Mouse (Mus musculus): ENCODE results near the gene Mapk1ip1l. TPM values are rescaled to one million over a fixed set of nuclear protein-coding genes. Genes with fewer than 3 reads are reported as not detected.
A peak's percentile ranks its signal among the peaks of the same experiment; 100 is the strongest.
"Not testable (repeated sequence)": the region's sequence is repeated elsewhere in the genome, so short reads cannot be mapped to it uniquely, and the experiment has no call there.

The Mapk1ip1l gene
- polyA plus RNA-seq, 1 experiment from 2014 or later = 69.0 TPM

DNA sequence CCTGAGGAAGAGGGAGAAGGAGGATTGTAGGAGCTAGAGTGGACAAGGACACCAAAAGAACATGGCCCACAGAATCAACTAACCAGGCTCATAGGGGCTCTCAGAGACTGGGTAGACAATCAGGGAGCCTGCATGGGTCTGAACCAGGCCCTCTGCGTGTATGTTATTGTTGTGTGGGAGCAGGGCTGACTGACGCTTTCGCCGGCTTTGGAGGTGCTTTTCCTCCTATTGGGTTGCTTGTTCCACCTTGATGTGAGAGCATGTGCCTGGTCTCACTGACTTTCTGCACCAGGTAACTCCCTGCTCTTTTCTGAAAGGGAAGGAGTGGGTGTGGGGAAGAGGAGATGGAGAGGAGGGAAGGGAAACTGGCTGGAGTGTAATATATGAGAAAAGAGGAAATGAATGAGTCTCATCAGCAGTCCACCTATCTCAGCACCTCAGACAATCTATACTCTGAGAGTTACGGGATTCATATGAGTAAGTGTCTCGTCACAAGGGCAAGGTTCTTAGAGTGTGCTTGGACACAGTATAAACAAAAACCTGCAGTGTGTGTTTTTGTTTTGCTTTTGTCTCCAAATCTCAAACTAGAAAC, 6.8 kb downstream of the Mapk1ip1l start:
- Histone ChIP-seq H3K4me1 (replicated peaks) (peaks cover 13% of the 10 kb centered on the region), H3K9me3 (replicated peaks) (no peaks in the 10 kb centered on the region), H3K4me2 (no peak overlapping the region), H3K27me3 (replicated peaks) (no peaks in the 10 kb centered on the region), H3K27ac (ENCODE audit: poor library complexity, severe bottlenecking) (no peak overlapping the region), H3K4me3 (no peak overlapping the region), H3K9ac (no peak overlapping the region), H3K36me3 (peaks cover 35% of the 10 kb centered on the region)
- WGBS = 91% methylated on average over 6 of the region's 6 CpGs
- no peak for ATAC-seq (ENCODE audit: insufficient number of reproducible peaks, low FRiP score)

GRCm38 (mm10) chr14:47305933-47306332, 7.9 kb downstream of the Mapk1ip1l start:
- ATAC-seq (ENCODE audit: insufficient number of reproducible peaks, low FRiP score) = no peak
- H3K4me1 ChIP-seq (replicated peaks) = peaks cover 5% of the 10 kb centered on the region; the same call in 1 of the 2 replicates
- WGBS = 85% methylated on average over 4 of the region's 4 CpGs
- H3K9ac ChIP-seq = no peak overlapping the region
- no peak overlapping the region for H3K4me2 ChIP-seq
- H3K9me3 ChIP-seq (replicated peaks) = no peaks in the 10 kb centered on the region
- H3K4me3 ChIP-seq = no peak overlapping the region
- H3K36me3 ChIP-seq = peaks cover 45% of the 10 kb centered on the region
- no peak overlapping the region for H3K27ac ChIP-seq (ENCODE audit: poor library complexity, severe bottlenecking)
- no peaks in the 10 kb centered on the region for H3K27me3 ChIP-seq (replicated peaks)

DNA sequence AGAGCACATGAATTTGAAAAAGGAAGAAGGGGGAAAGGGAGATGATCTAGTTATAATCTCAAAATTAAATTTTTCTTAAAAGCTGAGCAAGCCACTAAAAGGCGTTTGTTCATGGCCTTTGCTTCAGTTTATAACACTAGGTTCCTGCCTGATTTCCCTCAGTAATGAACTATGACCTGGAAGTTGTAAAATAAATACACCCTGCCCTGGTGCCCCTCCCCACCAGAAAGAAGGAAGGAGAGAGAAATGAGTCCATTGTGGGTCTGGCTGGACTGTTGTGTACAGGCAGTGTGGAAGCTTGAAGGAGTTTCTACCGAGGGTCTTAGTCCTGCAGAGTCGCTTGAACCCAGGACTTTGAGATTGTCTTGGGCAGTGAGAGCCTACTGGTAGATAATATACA, 9.6 kb downstream of the Mapk1ip1l start:
- Histone ChIP-seq H3K4me3 (no peak overlapping the region), H3K27ac (ENCODE audit: poor library complexity, severe bottlenecking) (no peak overlapping the region), H3K9me3 (replicated peaks) (no peaks in the 10 kb centered on the region), H3K4me1 (replicated peaks) (peaks cover 5% of the 10 kb centered on the region; the same call in 1 of the 2 replicates), H3K27me3 (replicated peaks) (no peaks in the 10 kb centered on the region), H3K4me2 (no peak overlapping the region), H3K36me3 (peaks cover 52% of the 10 kb centered on the region), H3K9ac (no peak overlapping the region)
- ATAC-seq (ENCODE audit: insufficient number of reproducible peaks, low FRiP score) = no peak
- WGBS = 82% methylated on average over 3 of the region's 3 CpGs

DNA sequence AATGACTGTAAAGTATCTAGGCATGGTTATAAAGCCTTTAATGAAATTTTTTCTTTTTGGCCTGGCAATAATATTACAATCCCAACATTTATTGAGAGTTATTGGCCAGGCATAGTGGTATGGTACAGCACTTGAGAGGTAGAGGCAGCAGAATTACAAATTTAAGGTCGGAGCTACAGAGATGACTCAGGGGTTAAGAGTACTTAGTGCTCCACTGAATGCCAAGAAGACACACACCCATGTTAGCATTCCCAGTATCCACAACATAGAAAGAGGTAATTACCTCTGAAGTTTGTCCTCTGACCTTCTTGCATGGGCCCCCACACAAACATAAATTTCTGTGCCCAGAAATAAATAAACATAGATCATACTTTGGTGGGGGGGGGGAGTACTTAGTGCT, 11.0 kb downstream of the Mapk1ip1l start:
- no peak overlapping the region for H3K4me3 ChIP-seq
- 93% methylated on average over 1 of the region's 1 CpGs for WGBS
- H3K9me3 ChIP-seq (replicated peaks) = no peaks in the 10 kb centered on the region
- no peak for ATAC-seq (ENCODE audit: insufficient number of reproducible peaks, low FRiP score)
- H3K27me3 ChIP-seq (replicated peaks) = no peaks in the 10 kb centered on the region
- no peaks in the 10 kb centered on the region; the same call in 1 of the 2 replicates for H3K4me1 ChIP-seq (replicated peaks)
- no peak overlapping the region for H3K27ac ChIP-seq (ENCODE audit: poor library complexity, severe bottlenecking)
- no peak overlapping the region for H3K4me2 ChIP-seq
- no peak overlapping the region for H3K9ac ChIP-seq
- H3K36me3 ChIP-seq = peaks cover 52% of the 10 kb centered on the region

DNA sequence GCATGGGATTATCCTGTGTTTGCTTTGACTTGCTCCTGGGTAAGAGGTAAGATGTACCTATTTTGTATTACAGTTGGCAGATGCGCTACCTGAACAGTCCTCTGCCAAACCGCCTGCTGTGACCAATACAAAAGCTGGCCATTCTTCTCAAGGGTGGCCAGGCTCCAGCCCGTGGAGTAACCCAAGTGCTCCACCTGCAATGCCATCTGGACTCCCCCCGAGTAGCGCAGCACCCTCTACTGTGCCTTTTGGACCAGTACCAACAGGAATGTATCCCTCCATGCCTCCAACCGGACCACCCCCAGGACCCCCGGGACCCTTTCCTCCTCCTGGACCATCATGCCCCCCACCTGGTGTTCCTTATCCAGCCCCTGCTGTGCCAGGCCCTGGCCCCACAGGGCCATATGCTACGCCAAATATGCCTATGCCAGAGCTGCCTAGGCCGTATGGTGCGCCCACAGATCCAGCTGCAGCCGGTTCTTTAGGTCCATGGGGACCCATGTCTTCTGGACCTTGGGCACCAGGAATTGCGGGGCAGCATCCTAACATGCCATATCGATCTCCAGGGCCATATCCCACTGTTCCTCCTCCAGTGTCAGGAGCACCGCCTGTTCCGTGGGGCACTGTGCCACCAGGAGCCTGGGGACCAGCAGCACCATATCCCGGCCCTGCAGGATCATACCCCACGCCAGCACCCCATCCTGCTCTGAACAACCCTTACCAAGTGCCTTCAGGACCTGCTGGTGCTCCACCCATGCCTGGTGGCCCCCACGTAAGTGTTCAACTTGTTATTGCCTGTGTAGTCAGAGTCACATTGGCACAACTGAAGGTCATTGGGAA, 12.5 kb downstream of the Mapk1ip1l start:
- Histone ChIP-seq H3K9me3 (replicated peaks) (no peaks in the 10 kb centered on the region), H3K9ac (no peak overlapping the region), H3K27me3 (replicated peaks) (no peaks in the 10 kb centered on the region), H3K27ac (ENCODE audit: poor library complexity, severe bottlenecking) (no peak overlapping the region), H3K36me3 (peaks cover 59% of the 10 kb centered on the region), H3K4me3 (no peak overlapping the region), H3K4me2 (no peak overlapping the region), H3K4me1 (replicated peaks) (no peaks in the 10 kb centered on the region)
- 92% methylated on average over 18 of the region's 18 CpGs for WGBS
- no peak for ATAC-seq (ENCODE audit: insufficient number of reproducible peaks, low FRiP score)

DNA sequence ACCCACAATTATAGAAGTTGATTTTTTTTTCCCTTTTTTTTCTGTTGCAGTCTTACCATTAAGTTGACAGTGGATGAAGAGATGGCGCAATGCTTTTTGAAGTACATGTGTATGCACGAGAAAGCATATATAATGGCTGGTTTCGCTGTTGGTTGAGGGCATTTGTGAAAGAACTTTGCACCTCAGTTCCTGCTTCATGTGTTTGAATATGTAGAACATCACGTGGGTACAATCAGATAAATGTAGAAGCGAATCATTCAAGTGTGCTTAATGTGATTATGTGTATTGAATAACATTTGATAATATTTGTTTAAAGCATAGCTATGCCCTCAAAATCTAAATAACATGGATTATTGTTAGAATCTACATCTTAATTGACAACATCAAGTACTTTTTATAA, 21.3 kb downstream of the Mapk1ip1l start:
- Histone ChIP-seq H3K4me2 (no peak overlapping the region), H3K27ac (ENCODE audit: poor library complexity, severe bottlenecking) (no peak overlapping the region), H3K9me3 (replicated peaks) (no peaks in the 10 kb centered on the region), H3K4me1 (replicated peaks) (no peaks in the 10 kb centered on the region), H3K36me3 (peaks cover 49% of the 10 kb centered on the region), H3K27me3 (replicated peaks) (no peaks in the 10 kb centered on the region), H3K4me3 (no peak overlapping the region), H3K9ac (no peak overlapping the region)
- no peak for ATAC-seq (ENCODE audit: insufficient number of reproducible peaks, low FRiP score)
- WGBS = 89% methylated on average over 5 of the region's 5 CpGs

DNA sequence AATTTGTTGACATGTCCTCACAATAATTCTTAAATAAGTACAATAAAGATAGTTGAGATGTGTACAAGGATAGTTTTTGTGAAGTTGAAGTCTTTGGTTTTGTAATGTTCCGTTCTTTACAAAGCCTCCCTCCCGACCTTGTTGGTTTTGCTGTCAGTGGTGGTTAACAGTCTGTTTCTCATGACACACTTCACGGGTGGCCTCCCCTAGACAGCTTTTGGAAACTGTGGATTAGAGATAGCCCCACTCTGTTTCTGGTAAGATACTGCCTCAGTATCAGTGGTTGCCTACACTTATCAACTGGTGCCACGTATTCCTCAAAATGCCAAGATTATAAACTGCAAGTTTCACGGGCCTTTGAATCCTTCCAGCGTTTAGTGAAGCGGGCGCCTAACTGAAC, 23.5 kb downstream of the Mapk1ip1l start:
- WGBS = 69% methylated on average over 7 of the region's 8 CpGs
- not testable (repeated sequence) for H3K27ac ChIP-seq (ENCODE audit: poor library complexity, severe bottlenecking); H3K4me3 ChIP-seq; H3K9me3 ChIP-seq (replicated peaks); H3K4me2 ChIP-seq; H3K4me1 ChIP-seq (replicated peaks); H3K27me3 ChIP-seq (replicated peaks); H3K9ac ChIP-seq
- peaks cover 44% of the 10 kb centered on the region for H3K36me3 ChIP-seq
- peak; percentile 18; the same call in 1 of the 2 replicates for ATAC-seq (ENCODE audit: insufficient number of reproducible peaks, low FRiP score)

- Histone ChIP-seq H3K27me3 (replicated peaks) (no peaks in the 10 kb centered on the region), H3K4me2 (no peak overlapping the region), H3K4me1 (replicated peaks) (no peaks in the 10 kb centered on the region), H3K9ac (no peak overlapping the region), H3K9me3 (replicated peaks) (peaks cover 4% of the 10 kb centered on the region; the same call in 1 of the 2 replicates), H3K27ac (ENCODE audit: poor library complexity, severe bottlenecking) (no peak overlapping the region), H3K36me3 (peaks cover 25% of the 10 kb centered on the region), H3K4me3 (no peak overlapping the region)
- 85% methylated on average over 9 of the region's 9 CpGs for WGBS
- no peak for ATAC-seq (ENCODE audit: insufficient number of reproducible peaks, low FRiP score)
Measured at GRCm38 (mm10) chr14:47325965-47326761, 28.1 kb downstream of the Mapk1ip1l start.

DNA sequence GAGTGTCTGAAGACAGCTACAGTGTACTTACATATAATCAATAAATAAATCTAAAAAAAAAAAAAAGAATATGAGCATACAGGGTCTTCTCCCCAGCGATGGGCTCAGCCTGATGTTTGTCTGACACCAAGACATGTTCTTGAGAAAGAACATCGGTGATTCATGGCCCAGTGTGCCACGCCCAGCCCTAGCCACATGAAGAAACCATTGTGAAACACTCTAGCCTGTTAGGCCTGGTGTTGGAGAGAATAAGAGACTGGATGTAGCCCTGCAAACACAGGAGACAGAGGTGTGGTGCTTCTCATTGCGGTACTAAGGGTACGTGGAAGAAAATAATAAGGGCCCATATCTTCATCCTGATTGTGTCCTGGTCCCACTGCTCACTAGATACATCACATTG, 29.3 kb downstream of the Mapk1ip1l start:
- no peak for ATAC-seq (ENCODE audit: insufficient number of reproducible peaks, low FRiP score)
- H3K27ac ChIP-seq (ENCODE audit: poor library complexity, severe bottlenecking) = no peak overlapping the region
- no peak overlapping the region for H3K4me2 ChIP-seq
- WGBS = 94% methylated on average over 5 of the region's 5 CpGs
- H3K9ac ChIP-seq = no peak overlapping the region
- peaks cover 21% of the 10 kb centered on the region for H3K36me3 ChIP-seq
- H3K27me3 ChIP-seq (replicated peaks) = no peaks in the 10 kb centered on the region
- no peaks in the 10 kb centered on the region for H3K4me1 ChIP-seq (replicated peaks)
- peaks cover 4% of the 10 kb centered on the region; the same call in 1 of the 2 replicates for H3K9me3 ChIP-seq (replicated peaks)
- H3K4me3 ChIP-seq = no peak overlapping the region

DNA sequence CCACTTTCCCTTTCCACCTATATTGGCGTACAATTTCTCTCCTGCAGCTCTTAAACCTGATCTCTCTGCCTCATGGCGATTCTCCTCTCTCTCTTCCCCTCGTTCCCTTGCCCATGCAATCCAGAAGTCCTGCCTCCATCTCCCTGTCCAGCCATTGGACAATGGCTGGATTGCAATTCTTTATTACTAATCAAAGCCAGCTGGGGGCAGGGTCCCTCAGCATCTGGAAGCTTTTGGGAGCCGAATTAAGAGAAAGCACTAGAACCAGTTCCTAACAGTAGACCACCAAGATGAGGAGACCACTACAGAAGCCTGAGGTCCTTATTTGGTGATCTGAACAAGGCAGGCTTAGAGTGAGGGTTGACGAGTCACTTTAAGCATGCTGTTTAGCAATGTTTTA, 33.9 kb downstream of the Mapk1ip1l start:
- Histone ChIP-seq H3K4me2 (no peak overlapping the region), H3K27ac (ENCODE audit: poor library complexity, severe bottlenecking) (no peak overlapping the region), H3K9me3 (replicated peaks) (no peaks in the 10 kb centered on the region), H3K9ac (no peak overlapping the region), H3K4me3 (no peak overlapping the region), H3K27me3 (replicated peaks) (no peaks in the 10 kb centered on the region), H3K4me1 (replicated peaks) (no peaks in the 10 kb centered on the region), H3K36me3 (no peaks in the 10 kb centered on the region)
- 64% methylated on average over 5 of the region's 5 CpGs for WGBS
- ATAC-seq (ENCODE audit: insufficient number of reproducible peaks, low FRiP score) = no peak

DNA sequence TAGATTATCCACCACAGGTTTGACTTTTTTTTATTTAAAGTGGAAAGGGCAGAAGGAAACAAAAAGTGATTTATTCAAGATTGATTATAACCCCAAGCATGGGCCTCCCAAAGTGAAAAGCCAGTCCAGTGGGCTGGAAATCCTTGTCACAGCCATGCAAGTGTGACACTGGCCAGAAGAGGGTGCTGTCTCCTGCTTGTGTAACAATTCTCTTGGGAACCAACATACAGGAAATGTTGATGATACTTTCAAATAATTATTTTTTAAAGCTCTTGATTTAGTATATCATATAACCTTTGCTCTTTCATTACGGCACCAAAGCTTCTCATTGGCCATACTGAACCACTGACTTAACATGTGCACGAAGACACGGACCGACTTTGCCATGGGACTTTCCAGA, 36.8 kb downstream of the Mapk1ip1l start:
- Histone ChIP-seq H3K9ac (no peak overlapping the region), H3K27ac (ENCODE audit: poor library complexity, severe bottlenecking) (no peak overlapping the region), H3K4me3 (no peak overlapping the region), H3K27me3 (replicated peaks) (no peaks in the 10 kb centered on the region), H3K4me2 (no peak overlapping the region), H3K36me3 (no peaks in the 10 kb centered on the region), H3K4me1 (replicated peaks) (no peaks in the 10 kb centered on the region), H3K9me3 (replicated peaks) (no peaks in the 10 kb centered on the region)
- no peak for ATAC-seq (ENCODE audit: insufficient number of reproducible peaks, low FRiP score)
- WGBS = 78% methylated on average over 4 of the region's 4 CpGs
